Mouse (Mus musculus) right cerebral cortex, postnatal 14 days (tissue): ENCODE data around the gene Ckb.
A peak's percentile ranks its signal among the peaks of the same experiment; 100 is the strongest.

Source experiments
- DNase-seq: peaks from one replicate; pipeline ENCODE4 v3.0.0; 2022

Gene Ckb

DNA sequence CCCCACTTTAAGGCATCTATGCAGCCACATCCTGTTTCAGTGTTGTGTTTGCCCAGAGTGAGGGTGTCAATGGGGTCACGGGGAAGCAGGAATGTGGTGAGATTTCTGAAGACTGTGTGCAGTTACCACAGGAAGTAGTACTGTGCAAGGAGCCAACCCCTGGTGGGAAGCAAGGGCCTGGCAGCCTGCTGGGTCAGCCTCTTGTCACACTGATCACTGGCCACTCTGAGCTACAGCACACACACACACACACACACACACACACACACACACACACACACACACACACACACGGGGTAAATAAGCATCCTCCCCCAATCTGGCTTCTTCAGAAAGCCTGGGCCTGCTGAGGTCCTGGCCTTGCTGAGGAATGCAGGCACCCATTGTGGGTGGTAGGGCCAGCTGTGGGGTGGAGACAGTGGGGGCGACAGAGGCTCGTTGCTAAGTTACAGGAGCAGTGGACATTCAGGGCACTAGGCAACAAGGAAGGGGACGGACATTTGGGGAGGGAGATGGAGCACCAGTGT is 19.3 kb upstream of the Ckb start:
- no peak for DNase-seq

DNA sequence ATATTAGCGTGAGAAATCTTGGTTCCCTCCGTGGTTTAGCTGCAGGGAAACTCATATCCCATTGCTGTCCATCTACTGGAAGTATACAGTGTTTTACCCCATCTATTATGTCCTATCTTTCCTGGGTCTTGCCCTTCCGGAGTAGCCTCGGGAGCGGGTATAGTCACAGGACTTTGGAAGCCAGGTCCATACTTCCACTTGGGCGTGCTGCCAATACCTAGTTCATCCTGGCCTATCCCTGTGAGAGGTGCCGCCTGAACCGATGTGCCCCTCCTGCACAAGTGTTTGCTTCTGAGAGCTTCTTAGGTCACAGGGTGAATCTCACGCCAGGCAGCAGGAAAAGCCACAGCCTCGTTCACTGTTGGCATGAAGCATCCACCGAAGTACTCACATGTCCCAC is 17.3 kb upstream of the Ckb start:
- no peak for DNase-seq

DNA sequence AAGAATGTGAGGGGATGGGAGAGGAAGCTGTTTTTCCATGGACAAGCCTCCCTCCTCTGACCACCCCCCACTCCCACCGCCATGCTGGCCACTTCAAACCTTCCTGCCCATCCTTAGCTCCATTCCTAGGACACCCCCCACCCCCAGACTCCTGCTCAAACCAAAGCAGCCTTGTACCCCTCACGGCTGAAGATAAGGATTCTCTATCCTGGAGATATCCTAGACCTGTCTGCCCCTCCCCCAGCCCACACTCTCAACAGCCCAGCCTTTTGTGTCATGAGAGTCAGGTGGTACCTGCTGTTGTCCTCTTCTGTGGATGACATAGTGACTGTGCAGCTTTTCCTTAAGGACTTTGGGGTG is 15.9 kb upstream of the Ckb start:
- no peak for DNase-seq

DNA sequence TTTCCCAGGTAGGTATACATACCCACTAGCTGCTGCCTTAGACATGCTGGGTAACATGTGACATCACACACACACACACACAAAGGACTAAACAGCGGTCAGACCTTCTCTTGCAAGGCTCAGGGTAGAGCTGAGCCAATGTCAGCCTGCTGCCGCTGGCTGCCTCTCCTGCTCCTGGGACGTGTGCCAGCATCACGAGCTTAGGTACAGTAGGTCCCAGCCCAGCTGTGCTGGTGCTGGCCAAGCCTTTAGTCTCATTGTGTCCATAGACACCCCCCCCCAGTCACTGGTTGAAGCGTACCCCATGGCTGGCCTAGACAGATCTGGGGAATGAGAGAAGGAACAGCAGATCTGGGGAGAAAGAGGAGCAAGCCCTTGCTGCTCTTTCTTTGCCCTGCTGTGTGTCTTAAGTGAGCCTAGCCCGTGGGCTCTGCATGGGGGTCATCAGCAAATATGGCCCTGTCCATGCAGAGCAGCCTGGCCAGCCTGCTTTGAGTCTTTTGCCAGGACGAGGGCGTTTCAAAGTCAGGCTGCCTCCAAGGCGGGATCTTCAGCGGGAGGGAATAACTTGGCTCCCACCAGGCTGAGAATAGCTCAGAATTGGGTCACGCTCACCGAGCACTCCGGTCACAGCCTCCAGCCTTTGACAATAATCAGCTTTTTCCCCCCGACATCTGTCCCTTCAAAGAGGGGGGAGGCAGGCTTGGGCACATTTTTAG is 15.4 kb upstream of the Ckb start:
- peak; percentile 66 for DNase-seq

DNA sequence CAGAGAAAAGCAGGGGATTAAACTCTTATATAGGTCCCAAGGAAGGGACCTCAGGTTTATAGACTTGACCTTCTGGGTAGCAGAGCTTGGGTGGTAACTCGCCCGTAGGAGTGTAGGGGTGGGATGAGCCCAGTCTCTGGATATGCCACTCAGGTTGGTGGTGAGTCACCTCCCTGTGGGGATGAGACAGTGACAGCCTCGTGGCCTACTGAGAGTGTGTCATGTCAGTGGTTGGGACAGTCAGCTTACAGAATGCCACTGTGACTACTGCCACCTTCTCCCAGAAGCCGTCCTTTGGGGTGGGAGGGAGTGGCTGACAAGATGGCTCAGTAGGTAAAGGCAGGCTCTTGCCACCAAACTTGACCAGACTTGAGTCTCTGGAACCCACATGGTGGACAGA is 14.3 kb upstream of the Ckb start:
- DNase-seq = no peak

DNA sequence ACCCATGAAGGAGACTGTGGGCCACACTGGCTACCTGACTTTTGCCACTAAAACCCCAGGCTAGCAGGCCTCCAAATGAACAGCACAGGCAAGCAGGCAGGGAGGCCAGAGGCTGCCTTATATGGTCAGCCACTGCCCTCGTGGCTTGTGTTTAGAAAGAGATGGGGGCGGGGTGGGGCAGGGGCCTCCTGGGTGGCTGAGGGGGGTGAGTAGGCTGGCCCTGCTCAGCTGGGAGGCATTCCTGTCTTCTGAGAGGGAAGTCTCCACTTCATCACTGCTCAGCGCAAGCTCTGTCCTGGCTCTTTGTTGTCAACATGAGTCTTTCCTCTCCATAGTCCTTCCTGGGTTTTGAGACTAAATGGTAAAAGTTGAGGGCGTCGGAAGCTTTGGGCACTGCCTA is 10.7 kb upstream of the Ckb start:
- no peak for DNase-seq

DNA sequence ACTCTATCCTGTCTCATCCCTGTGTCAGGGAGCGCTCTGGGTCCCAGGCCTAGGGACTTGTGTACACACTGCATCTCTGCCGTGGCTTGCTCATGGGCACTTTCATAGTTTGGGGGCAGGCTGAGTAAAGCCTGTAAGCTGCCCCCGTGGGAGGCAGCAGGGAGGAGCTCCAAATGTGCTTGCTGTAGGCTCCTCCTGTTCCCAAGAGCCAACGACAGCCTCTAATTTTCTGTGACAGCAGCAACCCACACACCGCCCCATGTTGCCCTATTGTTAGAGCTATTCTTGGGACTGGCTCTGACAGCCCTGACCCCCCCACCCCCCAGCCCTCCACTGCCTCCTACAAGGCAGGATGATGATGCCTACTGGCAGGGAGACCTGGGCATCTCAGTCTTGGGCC is 9.9 kb upstream of the Ckb start:
- DNase-seq = no peak

DNA sequence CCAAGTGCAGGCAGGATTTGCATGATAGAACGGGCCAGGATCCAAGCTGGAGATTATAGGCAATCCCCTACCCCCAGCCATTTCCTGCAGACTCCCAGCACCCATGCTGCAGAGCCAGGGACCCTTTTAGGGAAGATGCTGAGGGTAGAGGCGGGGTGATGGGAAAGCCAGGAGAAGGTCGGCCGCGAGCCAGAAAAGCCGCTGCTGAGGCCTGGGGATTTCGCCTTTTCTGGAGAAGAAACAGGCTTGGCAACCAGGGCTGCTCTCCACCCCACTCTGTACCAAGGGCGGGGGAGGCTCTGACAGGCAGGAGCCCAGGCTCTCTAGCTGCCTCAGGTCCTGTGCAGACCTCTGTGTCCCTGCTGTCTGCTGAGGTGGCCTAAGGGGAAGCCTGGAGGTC is 9.2 kb upstream of the Ckb start:
- no peak for DNase-seq

DNA sequence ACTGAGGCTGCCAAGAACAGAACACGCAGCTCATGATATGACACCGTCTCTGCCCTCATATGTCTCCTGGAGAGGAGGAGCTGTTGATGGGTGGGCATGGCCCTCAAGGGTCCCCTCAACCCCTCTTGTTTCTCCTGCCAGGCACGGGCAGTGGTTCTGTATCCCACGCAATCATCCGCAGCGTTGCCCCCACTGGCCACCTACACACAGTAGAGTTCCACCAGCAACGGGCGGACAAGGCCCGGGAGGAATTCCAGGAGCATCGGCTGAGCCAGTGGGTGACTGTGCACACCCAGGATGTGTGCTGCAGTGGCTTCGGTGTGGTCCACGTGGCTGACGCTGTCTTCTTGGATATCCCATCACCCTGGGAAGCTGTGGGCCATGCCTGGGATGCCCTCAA is 8.5 kb upstream of the Ckb start:
- DNase-seq = no peak

DNA sequence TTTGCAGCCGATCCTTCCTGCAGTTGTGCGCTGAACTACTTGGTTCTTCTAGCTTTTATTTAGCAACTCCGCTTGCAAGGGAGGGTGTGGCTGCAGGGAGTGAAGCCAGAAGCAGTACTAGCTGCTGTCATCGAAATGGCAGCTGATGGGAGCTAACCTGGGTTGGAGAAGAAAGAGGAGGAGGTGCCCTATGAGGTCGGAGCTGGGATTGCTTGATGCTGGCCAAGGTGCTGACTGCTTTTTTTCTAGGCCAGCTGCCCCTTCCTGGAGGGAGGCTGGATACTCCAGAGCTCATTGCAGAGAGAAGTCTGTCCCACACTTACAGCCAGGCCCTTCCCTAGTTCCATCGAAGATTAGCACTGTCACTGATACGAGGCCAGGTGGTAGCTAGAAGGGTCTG is 6.9 kb upstream of the Ckb start:
- DNase-seq = no peak

DNA sequence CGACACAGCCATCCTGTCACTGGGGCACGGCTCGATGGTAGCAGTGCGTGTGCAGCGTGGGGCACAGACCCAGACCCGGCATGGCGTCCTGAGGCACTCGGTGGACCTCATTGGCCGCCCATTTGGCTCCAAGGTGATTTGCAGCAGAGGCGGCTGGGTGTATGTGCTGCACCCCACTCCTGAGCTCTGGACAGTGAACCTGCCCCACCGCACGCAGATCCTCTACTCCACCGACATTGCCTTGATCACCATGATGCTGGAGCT is 6.5 kb upstream of the Ckb start:
- no peak for DNase-seq

DNA sequence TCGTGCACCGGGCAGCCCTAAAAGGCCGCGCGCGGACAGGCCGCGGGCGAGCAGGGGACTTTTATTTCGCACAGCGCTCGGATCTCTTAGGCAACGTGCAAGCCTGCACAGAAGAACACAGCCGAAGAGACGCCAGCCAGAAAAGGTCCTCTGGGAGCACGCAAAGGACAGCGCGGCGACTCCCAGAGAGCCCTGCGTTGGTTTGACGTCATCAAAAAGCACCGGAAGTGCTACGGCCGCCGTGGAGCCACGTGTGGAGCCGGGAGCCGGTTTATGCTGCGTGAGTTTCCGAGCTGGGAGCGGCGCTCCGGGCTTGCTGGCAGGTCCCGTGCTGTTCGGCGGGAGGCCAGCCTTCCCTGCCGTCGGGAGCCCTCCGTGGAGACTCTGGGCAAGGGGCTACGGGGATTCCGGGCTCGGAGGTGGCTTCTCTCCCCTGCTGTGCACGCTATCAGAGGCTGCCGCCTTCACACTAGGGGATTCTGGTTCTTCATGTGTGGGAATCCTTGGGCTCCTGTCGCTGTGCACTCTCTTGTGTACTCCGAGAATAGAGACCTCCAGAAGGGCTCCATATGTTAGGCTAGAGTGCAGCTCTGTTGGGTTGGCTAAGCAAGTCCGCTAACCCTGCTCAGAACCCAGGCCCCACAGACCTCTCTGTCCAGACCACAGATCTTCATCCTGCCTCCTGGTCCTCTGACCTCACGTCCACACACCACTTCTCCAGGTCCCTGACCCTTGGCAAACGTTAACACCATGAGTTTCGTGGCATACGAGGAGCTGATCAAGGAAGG is 5.9 kb upstream of the Ckb start, which contains the start of gene Trmt61a:
Gene Trmt61a, plus strand, starts transcription at position 224 of the 788 bp plus-strand sequence.
- DNase-seq = peak; percentile 93

DNA sequence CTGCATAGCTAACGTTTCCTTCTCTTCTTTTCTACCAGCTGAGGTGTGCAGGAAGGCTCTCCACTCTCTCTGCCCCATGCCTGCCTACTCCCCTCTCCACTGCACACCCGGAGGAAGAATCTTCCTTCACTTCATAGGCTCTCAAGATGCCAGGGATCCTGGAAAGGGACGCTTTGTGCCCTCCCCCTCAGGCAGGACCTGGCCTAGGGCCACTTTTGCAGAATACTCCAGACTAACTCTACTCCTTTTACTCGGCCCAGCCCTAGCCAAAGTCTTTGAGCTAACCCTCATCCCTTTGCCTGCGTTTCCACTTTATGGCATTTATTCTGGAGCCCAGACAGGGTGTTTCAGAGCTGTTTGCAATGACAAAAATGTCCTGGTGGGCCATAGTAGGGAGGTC is 5.3 kb upstream of the Ckb start:
- DNase-seq = no peak

DNA sequence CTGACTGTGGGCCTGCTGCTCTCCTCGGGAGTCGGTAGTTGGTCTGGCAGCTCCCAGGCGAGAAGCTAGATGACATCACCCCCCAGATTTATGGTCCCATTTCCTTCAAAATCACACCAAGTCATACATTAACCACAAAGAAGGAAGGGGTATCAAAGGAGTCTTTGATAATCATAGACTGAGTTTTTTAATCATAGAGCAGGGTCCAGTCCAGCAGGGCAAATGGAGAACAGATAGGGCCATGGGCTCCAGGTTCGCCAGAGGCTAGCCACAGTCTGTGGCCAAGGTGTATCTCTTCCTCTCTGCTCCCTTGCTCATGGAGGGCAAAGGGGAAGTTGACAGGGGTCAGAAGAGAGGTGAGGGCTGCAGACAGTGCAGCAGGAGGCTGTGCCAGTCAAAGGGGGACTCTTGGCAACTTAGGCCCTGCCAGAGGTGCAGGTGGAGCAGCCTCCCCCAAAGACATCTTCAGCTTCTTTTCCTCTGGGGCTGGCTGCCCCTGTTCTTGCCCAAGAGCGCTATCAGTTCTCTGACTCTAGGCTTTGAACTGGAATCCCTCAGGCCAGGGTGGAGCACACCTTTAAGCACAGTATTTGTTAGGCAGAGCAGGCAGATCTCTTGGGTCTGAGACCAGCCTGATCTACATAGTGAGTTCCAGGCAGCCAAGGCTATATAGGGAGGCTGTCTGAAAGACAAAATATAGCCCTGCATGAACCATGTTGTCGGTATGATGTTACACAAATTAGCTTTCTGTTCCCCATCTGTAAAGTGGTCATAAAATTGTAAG is 3.9 kb upstream of the Ckb start:
- no peak for DNase-seq

DNA sequence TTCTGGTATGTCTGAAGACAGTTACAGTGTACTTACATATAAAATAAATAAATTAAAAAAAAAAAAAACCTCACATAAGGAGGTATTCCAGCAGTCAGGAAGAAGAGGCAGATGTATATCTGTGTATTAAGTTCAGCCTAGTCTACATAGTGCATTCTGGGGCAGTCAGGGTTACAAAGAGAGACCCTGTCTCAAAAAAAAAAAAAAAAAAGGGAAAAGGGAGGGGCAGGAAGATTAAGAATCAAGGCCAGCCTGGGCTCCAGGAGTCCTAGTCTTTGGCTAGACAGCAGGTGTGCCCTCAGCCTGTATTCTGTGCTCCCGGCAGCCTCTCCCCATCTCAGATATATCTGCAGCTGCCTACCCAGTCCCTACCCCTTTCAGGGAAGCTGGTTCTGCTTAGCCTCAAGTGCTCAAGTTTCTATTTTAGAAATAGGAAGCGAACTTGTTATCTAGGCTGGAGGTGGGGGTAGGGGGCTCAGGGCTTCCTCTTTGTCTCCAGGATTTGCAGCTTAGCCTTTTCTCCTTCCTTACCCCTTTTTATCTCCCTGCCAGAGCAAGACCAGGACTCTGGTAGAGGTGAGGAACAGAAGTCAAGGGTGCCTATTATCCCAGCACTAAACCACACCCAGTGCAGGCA is 2.8 kb upstream of the Ckb start:
- no peak for DNase-seq

DNA sequence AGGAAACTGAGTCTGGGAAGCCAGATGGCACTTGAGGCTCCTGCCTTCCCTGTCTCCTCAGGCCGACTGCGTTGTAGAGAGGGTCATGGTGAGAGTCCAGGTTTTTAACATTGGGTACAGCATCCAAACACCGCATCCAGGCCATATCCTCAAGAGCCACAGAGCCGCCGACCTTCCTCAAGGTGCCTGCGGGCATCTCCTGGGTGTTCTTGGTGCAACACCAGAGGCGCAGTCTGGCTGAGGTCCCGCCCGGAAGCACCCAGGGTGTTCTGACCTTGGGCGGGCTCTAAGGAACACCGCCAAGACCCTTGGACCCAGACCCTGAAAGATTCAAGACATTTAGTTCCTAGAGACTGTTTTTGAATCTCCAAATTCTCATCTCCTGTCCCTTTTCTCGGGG is 443 bp upstream of the Ckb start:
- DNase-seq = no peak

DNA sequence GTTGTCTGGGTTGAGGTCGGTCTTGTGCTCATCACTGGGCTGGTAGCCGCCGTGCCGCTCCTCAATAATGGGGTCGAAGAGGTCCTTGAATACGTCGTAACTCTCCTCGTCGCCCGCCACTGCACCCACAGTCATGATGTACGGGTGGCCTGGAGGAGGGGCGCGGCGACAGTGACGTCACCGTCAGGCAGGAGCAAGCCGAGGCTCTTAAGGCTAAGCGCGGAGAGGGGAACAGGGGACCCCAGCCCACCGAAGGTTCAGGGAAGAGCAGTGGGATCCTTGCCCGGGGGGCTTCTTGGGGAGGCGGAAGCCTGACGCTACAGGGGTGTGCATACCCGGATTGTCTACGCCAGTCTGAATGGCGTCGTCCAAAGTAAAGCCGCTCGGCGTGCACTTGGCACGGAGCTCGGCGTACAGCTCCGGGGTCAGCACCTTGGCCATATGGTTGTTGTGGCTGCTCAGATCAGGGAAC is 671 bp downstream of the Ckb start:
- peak; percentile 88 for DNase-seq

DNA sequence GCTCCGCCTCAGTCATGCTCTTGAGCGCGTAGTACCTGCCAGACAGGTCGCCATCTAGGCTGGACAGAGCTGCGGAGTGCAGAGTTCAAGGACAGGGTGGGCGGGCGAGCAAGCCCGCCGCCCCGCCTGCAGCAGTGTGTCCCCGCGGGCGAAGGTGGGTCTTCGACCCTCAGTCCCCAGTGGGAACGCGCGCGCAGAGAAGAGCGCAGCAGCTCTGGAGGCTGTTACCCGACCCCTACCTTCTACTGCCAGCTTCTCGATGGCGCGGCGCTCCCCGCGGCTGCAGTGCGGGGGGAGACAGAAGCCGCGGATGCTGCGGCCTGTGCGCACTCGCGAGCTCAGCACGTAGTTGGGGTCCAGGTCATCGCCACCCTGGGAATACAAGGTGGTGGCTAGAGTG is 1.2 kb downstream of the Ckb start:
- DNase-seq = no peak

DNA sequence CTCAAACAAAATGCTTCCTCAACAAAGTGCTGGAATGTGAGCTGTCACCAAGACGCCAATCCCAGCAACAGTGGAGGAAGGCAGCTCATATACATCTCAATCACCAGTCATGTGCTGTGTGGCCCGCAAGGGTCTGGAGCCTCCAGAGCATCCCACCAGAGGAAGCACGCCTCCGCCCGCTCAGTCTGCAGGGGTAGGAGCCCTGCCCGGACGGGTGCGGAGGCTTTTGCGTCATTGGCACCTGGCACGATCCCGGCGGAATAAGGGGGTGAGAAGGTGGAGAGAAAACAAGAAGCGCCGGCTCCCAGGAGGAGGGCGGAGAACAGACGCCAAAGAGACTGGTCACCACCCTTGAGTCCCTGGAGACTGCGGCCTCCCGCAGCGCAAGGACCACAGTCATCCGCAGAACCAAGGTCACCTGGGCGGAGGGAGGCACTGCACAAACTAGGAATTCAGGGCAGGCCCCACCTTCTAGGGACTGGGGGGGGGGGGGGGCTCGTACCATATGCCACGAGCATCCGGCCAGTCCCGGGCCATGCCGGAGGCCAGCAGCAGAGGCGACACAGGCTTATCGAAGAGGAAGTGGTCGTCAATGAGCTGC is 1.7 kb downstream of the Ckb start:
- DNase-seq = no peak

DNA sequence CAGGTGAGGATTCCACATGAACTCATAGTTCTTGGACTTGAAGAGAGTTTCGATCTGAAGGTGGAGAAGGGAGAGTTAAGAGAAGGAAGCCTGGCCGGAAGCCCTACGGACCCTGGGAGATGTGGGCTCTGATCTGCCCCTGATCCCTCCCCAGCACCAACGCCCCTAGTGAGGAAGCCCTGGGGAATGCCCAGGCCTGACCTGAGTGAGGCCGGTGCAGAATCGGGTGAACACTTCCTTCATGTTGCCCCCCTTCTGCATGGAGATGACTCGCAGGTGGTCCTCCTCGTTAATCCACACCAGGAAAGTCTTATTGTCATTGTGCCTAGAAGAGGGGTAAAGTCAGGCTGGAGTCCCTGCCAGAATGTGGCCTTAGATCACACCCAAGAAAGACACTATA is 2.2 kb downstream of the Ckb start:
- no peak for DNase-seq

DNA sequence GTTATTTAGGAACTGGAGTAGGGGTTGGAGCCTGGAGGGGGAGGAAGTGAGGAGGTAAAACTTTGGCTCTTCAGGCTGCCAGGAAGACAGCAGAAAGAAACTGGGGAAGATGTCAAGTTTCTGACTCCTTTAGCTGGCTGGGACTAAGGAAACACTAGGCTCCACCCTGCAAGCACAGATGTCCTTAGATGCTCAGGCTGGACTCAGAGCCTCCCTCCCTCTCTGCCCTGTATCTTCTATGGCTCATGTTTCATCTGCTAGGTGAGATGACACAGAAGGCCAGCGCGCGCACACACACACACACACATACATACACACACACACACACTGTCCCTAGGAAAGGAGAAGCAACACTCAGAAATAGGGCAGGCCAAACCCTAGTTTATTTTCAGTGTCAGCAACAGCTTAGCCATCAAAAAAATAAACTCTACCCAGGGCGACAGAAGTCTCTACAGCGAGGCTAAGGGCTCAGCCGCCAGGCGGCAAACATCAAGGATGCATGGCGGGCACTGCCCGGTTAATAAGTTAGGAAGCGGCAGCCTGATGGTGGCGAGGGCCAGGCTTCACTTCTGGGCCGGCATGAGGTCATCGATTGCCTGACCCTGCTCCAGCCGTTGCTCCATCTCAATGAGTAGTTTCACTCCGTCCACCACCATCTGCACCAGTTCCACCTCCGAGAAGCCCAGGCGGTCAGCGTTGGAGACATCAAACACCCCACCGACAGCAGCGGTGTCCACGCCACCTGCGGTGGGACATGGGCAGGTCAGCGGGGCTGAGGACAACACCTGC is 2.9 kb downstream of the Ckb start:
- DNase-seq = no peak

DNA sequence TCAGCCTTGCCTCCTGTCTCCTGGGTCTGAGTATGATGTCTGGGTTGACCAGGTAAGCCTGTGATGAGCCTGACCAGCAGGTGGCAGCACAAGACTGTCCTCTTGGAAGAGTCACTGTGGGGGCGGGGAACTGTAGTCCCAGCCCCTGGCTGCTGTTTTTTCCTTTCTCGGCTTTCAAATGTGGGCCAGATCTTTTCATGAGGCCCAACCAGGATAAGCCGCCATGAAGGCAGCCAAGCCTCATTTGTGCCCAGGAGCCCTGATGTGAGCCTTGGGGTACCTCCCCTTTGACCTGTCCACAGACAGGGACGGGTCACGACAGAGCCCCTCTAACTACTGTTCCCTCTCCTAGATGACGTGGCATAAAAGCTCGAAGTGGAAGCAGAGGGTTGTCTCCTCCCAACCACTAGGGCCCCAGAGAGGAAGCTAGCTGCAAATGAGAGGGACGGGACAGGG is 3.7 kb downstream of the Ckb start:
- peak; percentile 99 for DNase-seq
